Mouse (Mus musculus): ENCODE measurements around the gene Atg9a.
"Not testable (repeated sequence)": the region's sequence is repeated elsewhere in the genome, so short reads cannot be mapped to it uniquely, and the experiment has no call there.

Atg9a gene

GRCm38 (mm10) chr1:75191622-75192402, at the start of gene Atg9a, which contains the start of gene Ankzf1:
Gene Atg9a, minus strand, starts transcription at chr1:75192196.
Gene Ankzf1, plus strand, starts transcription at chr1:75192151.
- DNase-seq: peak; percentile 99

GRCm38 (mm10) chr1:75239591-75239990, 47.6 kb upstream of the Atg9a start:
- DNase-seq: no peak

GRCm38 (mm10) chr1:75236117-75237050, 44.4 kb upstream of the Atg9a start, which contains the start of gene Dnajb2:
Gene Dnajb2, plus strand, starts transcription at chr1:75236406.
- peak; percentile 94 for DNase-seq

GRCm38 (mm10) chr1:75234606-75235005, 42.6 kb upstream of the Atg9a start:
- peak; percentile 80 for DNase-seq

- not testable (repeated sequence) for DNase-seq
These were observed 40.5 kb upstream of the Atg9a start for GRCm38 (mm10) chr1:75232489-75232888.

- DNase-seq: no peak
These were observed 39.7 kb upstream of the Atg9a start, which contains the start of gene A630095N17Rik for GRCm38 (mm10) chr1:75231664-75232152. Gene A630095N17Rik, minus strand, starts transcription at chr1:75232102.

- no peak for DNase-seq
These were observed 39.2 kb upstream of the Atg9a start for GRCm38 (mm10) chr1:75231224-75231623.

GRCm38 (mm10) chr1:75230335-75230994, 38.5 kb upstream of the Atg9a start:
- no peak for DNase-seq

GRCm38 (mm10) chr1:75229158-75229557, 37.2 kb upstream of the Atg9a start:
- DNase-seq: no peak

GRCm38 (mm10) chr1:75227653-75228052, 35.7 kb upstream of the Atg9a start:
- DNase-seq: no peak

GRCm38 (mm10) chr1:75226138-75226537, 34.1 kb upstream of the Atg9a start:
- DNase-seq: no peak

GRCm38 (mm10) chr1:75225473-75225872, 33.5 kb upstream of the Atg9a start:
- no peak for DNase-seq

GRCm38 (mm10) chr1:75223532-75223931, 31.5 kb upstream of the Atg9a start:
- no peak for DNase-seq

GRCm38 (mm10) chr1:75222926-75223325, 30.9 kb upstream of the Atg9a start:
- DNase-seq: no peak

- DNase-seq: no peak
These were observed 29.5 kb upstream of the Atg9a start for GRCm38 (mm10) chr1:75221538-75221937.

- DNase-seq: no peak
These were observed 27.5 kb upstream of the Atg9a start, which contains the start of gene Tuba4a for GRCm38 (mm10) chr1:75219531-75219930. Gene Tuba4a, minus strand, starts transcription at chr1:75219865.

- peak; percentile 98 for DNase-seq
These were observed 27.1 kb upstream of the Atg9a start for GRCm38 (mm10) chr1:75219078-75219477.

GRCm38 (mm10) chr1:75218227-75219001, 26.4 kb upstream of the Atg9a start:
- DNase-seq: peak; percentile 48

- no peak for DNase-seq
These were observed 25.9 kb upstream of the Atg9a start for GRCm38 (mm10) chr1:75217893-75218226.

- DNase-seq: peak; percentile 60
These were observed 25.0 kb upstream of the Atg9a start for GRCm38 (mm10) chr1:75216797-75217585.

GRCm38 (mm10) chr1:75215785-75216184, 23.8 kb upstream of the Atg9a start:
- peak; percentile 37 for DNase-seq

Measured in kidney, adult 9 months (tissue).